Mouse (Mus musculus) Muller cell, postnatal 12 days (primary cell): ENCODE data around the gene Stx8.

Source experiments
- DNase-seq: peaks from one replicate; pipeline ENCODE4 v3.0.0-alpha.2; 2015; ENCODE audit errors: inconsistent ontology term

The Stx8 gene

GRCm38 (mm10) chr11:68223143-68223542 lies 257.1 kb downstream of the Stx8 start:
- DNase-seq, result no peak

GRCm38 (mm10) chr11:68226654-68227057 lies 260.7 kb downstream of the Stx8 start:
- DNase-seq, result peak; percentile 81

- no peak for DNase-seq
Observed at GRCm38 (mm10) chr11:68227837-68228236, 261.8 kb downstream of the Stx8 start.

GRCm38 (mm10) chr11:68228941-68229665 lies 263.1 kb downstream of the Stx8 start:
- peak; percentile 70 for DNase-seq

- DNase-seq, result no peak
Observed at GRCm38 (mm10) chr11:68231558-68231957, 265.6 kb downstream of the Stx8 start.

- no peak for DNase-seq
Observed at GRCm38 (mm10) chr11:68233469-68233965, 267.5 kb downstream of the Stx8 start.

GRCm38 (mm10) chr11:68239756-68240155 lies 273.8 kb downstream of the Stx8 start:
- no peak for DNase-seq

- DNase-seq, result peak; percentile 19
Observed at GRCm38 (mm10) chr11:68244254-68244991, 278.4 kb downstream of the Stx8 start.

GRCm38 (mm10) chr11:68244992-68245261 lies 278.9 kb downstream of the Stx8 start:
- DNase-seq, result no peak

GRCm38 (mm10) chr11:68247897-68248296 lies 281.9 kb downstream of the Stx8 start:
- DNase-seq, result no peak

- no peak for DNase-seq
Observed at GRCm38 (mm10) chr11:68250106-68250505, 284.1 kb downstream of the Stx8 start.

- DNase-seq, result no peak
Observed at GRCm38 (mm10) chr11:68253531-68253930, 287.5 kb downstream of the Stx8 start.
